Mouse (Mus musculus) heart, postnatal 14 days (tissue): ENCODE measurements around the gene Foxp1. TPM values are rescaled to one million over a fixed set of nuclear protein-coding genes. Genes with fewer than 3 reads are reported as not detected.
A peak's percentile ranks its signal among the peaks of the same experiment; 100 is the strongest.

Source experiments
- DNase-seq, 2 experiments: peaks; one replicate each; pipeline ENCODE4 v3.0.0; 2021 to 2022
- intact Hi-C: fragments of 180-260 bp; cut with DNase I; formaldehyde crosslinking; loops from one replicate; pipeline ENCODE4 v1.15.1; 2025
- total RNA-seq, 2 experiments: library from RNA; stranded (reverse); gene quantifications; 2 replicates each; pipeline ENCODE4 v1.2.3; 2021

Foxp1 gene
- total RNA-seq, 2 experiments from 2014 or later = 38.5 to 53.2 TPM

- intact Hi-C loops = no loop called here
- DNase-seq = no peak
These were observed 119.6 kb downstream of the Foxp1 start for GRCm38 (mm10) chr6:99402941-99403340.

GRCm38 (mm10) chr6:99402370-99402769 lies 120.2 kb downstream of the Foxp1 start:
- intact Hi-C loops = no loop called here
- DNase-seq = no peak

- intact Hi-C loops = no loop called here
- no peak for DNase-seq
These were observed 120.7 kb downstream of the Foxp1 start for GRCm38 (mm10) chr6:99401801-99402200.

GRCm38 (mm10) chr6:99401211-99401610 lies 121.3 kb downstream of the Foxp1 start:
- intact Hi-C loops = no loop called here
- no peak for DNase-seq

- intact Hi-C loops = no loop called here
- DNase-seq = no peak
These were observed 126.8 kb downstream of the Foxp1 start for GRCm38 (mm10) chr6:99395745-99396144.

- intact Hi-C loops = no loop called here
These were observed 127.7 kb downstream of the Foxp1 start for GRCm38 (mm10) chr6:99394801-99395200.

GRCm38 (mm10) chr6:99392484-99392883 lies 130.0 kb downstream of the Foxp1 start:
- intact Hi-C loops = no loop called here
- DNase-seq = no peak

More at GRCm38 (mm10) chr6:99394801-99395200, 127.7 kb downstream of the Foxp1 start:
- DNase-seq = no peak

- intact Hi-C loops = loop anchor here (5.0 kb wide), 2 partner anchors 133 to 417 kb away; partner anchors contain the start of gene Foxp1
- DNase-seq = peak; percentile 34 to 35
These were observed 133.5 kb downstream of the Foxp1 start for GRCm38 (mm10) chr6:99388741-99389675.

- intact Hi-C loops = loop anchor here (5.0 kb wide), 2 partner anchors 134 to 416 kb away; partner anchors contain the start of gene Foxp1
These were observed 134.5 kb downstream of the Foxp1 start for GRCm38 (mm10) chr6:99388023-99388422.

GRCm38 (mm10) chr6:99385059-99385604 lies 137.4 kb downstream of the Foxp1 start:
- DNase-seq = peak; percentile 33 to 37
- intact Hi-C loops = loop anchor here (5.0 kb wide), 2 partner anchors 137 to 413 kb away; partner anchors contain the start of gene Foxp1

More at GRCm38 (mm10) chr6:99388023-99388422, 134.5 kb downstream of the Foxp1 start:
- DNase-seq = no peak

GRCm38 (mm10) chr6:99383846-99384472 lies 138.6 kb downstream of the Foxp1 start:
- intact Hi-C loops = no loop called here
- DNase-seq = no peak

GRCm38 (mm10) chr6:99380146-99380545 lies 142.4 kb downstream of the Foxp1 start:
- no peak for DNase-seq
- intact Hi-C loops = no loop called here

GRCm38 (mm10) chr6:99378997-99379710 lies 143.4 kb downstream of the Foxp1 start:
- intact Hi-C loops = loop anchor here (10.0 kb wide), 1 partner anchor 354 kb away; no protein-coding TSS in a partner anchor
- DNase-seq = peak; percentile 40 to 56

GRCm38 (mm10) chr6:99377716-99378115 lies 144.8 kb downstream of the Foxp1 start:
- intact Hi-C loops = loop anchor here (10.0 kb wide), 1 partner anchor 353 kb away; no protein-coding TSS in a partner anchor
- DNase-seq = no peak

- intact Hi-C loops = loop anchor here (10.0 kb wide), 1 partner anchor 352 kb away; no protein-coding TSS in a partner anchor
- DNase-seq = no peak
These were observed 145.4 kb downstream of the Foxp1 start for GRCm38 (mm10) chr6:99377131-99377530.

- intact Hi-C loops = loop anchor here (10.0 kb wide), 1 partner anchor 352 kb away; no protein-coding TSS in a partner anchor
- DNase-seq = no peak
These were observed 145.8 kb downstream of the Foxp1 start for GRCm38 (mm10) chr6:99376721-99377120.

GRCm38 (mm10) chr6:99375865-99376264 lies 146.7 kb downstream of the Foxp1 start:
- intact Hi-C loops = loop anchor here (10.0 kb wide), 1 partner anchor 351 kb away; no protein-coding TSS in a partner anchor
- no peak for DNase-seq

GRCm38 (mm10) chr6:99375376-99375775 lies 147.1 kb downstream of the Foxp1 start:
- DNase-seq = no peak
- intact Hi-C loops = loop anchor here (10.0 kb wide), 1 partner anchor 351 kb away; no protein-coding TSS in a partner anchor

- intact Hi-C loops = loop anchor here (10.0 kb wide), 1 partner anchor 350 kb away; no protein-coding TSS in a partner anchor
- no peak for DNase-seq
These were observed 147.9 kb downstream of the Foxp1 start for GRCm38 (mm10) chr6:99374448-99375271.
